Comparison of ENCODE assay signal across 31 mouse cellular contexts in genomic region chr2:23893216-23893615, GRCm38 (mm10).
"Had no signal": no experiment of that assay in that cellular context is flagged by ENCODE, and none has a peak within 500 bp of the region (broad histone marks: within the 10 kb centered on the region; RNA-seq: fewer than 3 reads in every experiment).

No protein-coding gene starts in this region.

- H3K4me3 ChIP-seq: heart, embryonic 10.5 days; heart, embryonic 12.5 days; heart, embryonic 13.5 days; heart, embryonic 15.5 days; hindbrain, embryonic 10.5 days; hindbrain, embryonic 12.5 days; hindbrain, embryonic 13.5 days; hindbrain, embryonic 15.5 days; intestine, embryonic 15.5 days; kidney, embryonic 15.5 days; layer of hippocampus, adult 2 months; left cerebral cortex, adult 2 months had no signal

- H3K9me3 ChIP-seq: heart, embryonic 10.5 days; heart, embryonic 13.5 days; heart, embryonic 15.5 days; hindbrain, embryonic 10.5 days; hindbrain, embryonic 12.5 days; hindbrain, embryonic 13.5 days; hindbrain, embryonic 15.5 days; intestine, embryonic 15.5 days; kidney, embryonic 15.5 days had no signal

- H3K36me3 ChIP-seq: heart, embryonic 10.5 days; heart, embryonic 12.5 days; heart, embryonic 13.5 days; heart, embryonic 15.5 days; hindbrain, embryonic 10.5 days; hindbrain, embryonic 12.5 days; hindbrain, embryonic 13.5 days; hindbrain, embryonic 15.5 days; intestine, embryonic 15.5 days; kidney, embryonic 15.5 days had no signal

- ATAC-seq: hindbrain, embryonic 16.5 days; hindbrain, postnatal 0 days; inflammation-experienced regulatory T-cells, adult 6 months; intestine, embryonic 15.5 days; intestine, embryonic 16.5 days; intestine, postnatal 0 days had no signal

- H3K4me1 ChIP-seq: heart, embryonic 10.5 days; heart, embryonic 12.5 days; heart, embryonic 13.5 days; heart, embryonic 15.5 days; hindbrain, embryonic 10.5 days; hindbrain, embryonic 12.5 days; hindbrain, embryonic 13.5 days; hindbrain, embryonic 15.5 days; intestine, embryonic 15.5 days; kidney, embryonic 15.5 days had no signal

- H3K9ac ChIP-seq: heart, embryonic 12.5 days; heart, embryonic 13.5 days; heart, embryonic 15.5 days; hindbrain, embryonic 12.5 days; hindbrain, embryonic 13.5 days; hindbrain, embryonic 14.5 days; hindbrain, embryonic 15.5 days; intestine, embryonic 15.5 days; kidney, embryonic 15.5 days had no signal

- H3K27me3 ChIP-seq: heart, embryonic 12.5 days; heart, embryonic 13.5 days; heart, embryonic 15.5 days; hindbrain, embryonic 12.5 days; hindbrain, embryonic 13.5 days; hindbrain, embryonic 15.5 days; intestine, embryonic 15.5 days; kidney, embryonic 15.5 days had no signal

- DNase-seq: heart, postnatal 10 days; heart, postnatal 14 days; heart, postnatal 36 days; heart, postnatal 4 days; kidney, adult 11 months; kidney, adult 18-20 months; kidney, postnatal 10 days; kidney, postnatal 14 days; kidney, postnatal 25 days; layer of hippocampus, adult 9-11 months; layer of hippocampus, postnatal 36 days had no signal

- H3K27ac ChIP-seq: heart, embryonic 10.5 days; heart, embryonic 13.5 days; heart, embryonic 15.5 days; hindbrain, embryonic 10.5 days; hindbrain, embryonic 12.5 days; hindbrain, embryonic 13.5 days; hindbrain, embryonic 14.5 days; hindbrain, embryonic 15.5 days; hindbrain, postnatal 0 days; intestine, embryonic 15.5 days; kidney, embryonic 15.5 days; kidney, postnatal 0 days; layer of hippocampus, adult 2 months; left cerebral cortex, adult 2 months had no signal

- H3K4me2 ChIP-seq: heart, embryonic 11.5 days; heart, embryonic 12.5 days; heart, embryonic 13.5 days; heart, embryonic 15.5 days; hindbrain, embryonic 12.5 days; hindbrain, embryonic 13.5 days; hindbrain, embryonic 14.5 days; hindbrain, embryonic 15.5 days; intestine, embryonic 15.5 days; kidney, embryonic 15.5 days had no signal
